ENCODE assay signal across 9 mouse cellular contexts in the genomic region with DNA sequence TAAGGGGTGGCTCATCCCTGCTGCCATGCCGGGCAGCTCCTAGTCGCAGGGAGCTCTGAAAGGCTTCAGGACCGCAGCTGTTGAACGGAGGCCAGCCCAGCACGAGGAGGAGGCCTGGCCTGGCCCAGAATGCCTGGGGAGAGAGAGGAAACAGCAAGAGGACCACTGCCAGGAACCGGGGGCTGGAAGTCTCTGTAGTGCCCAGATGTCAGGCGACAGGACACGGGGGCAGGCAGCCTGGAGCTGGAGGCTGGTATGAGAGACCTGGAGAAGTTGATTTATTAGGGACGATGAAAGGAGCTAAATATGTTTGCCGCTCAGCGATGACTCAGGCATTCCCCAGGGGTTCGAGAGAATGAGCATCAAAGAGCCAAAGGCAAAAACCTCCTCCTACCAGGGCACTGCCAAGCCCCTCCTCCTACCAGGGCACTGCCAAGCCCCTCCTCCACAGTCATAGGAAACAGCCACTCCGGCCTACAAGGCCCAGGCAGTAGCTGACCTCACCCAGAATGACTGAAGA. TPM values are rescaled to one million over a fixed set of nuclear protein-coding genes. Genes with fewer than 3 reads are reported as not detected.
DNase-seq lines count a peak whose midpoint lies in the region; ATAC-seq and TF ChIP-seq lines count a peak whose summit lies in the region.
"Had no signal": no experiment of that assay in that cellular context is flagged by ENCODE, and none has a peak within 500 bp of the region (broad histone marks: within the 10 kb centered on the region; RNA-seq: fewer than 3 reads in every experiment).

No protein-coding gene starts in this region.

- H3K9ac ChIP-seq in forebrain, embryonic 13.5 days: peak overlapping the region; percentile 51
- no peak overlapping the region for H3K9ac ChIP-seq in hindbrain, postnatal 0 days (replicated peaks; ENCODE audit: low read length)
- H3K9ac ChIP-seq: embryonic facial prominence, embryonic 13.5 days had no signal

- peaks cover 3% of the 10 kb centered on the region; the same call in 1 of the 2 replicates for H3K27me3 ChIP-seq in forebrain, embryonic 13.5 days
- H3K27me3 ChIP-seq in forebrain, embryonic 10.5 days (ENCODE audit: poor library complexity, severe bottlenecking): peaks cover 24% of the 10 kb centered on the region
- H3K27me3 ChIP-seq in hindbrain, postnatal 0 days (ENCODE audit: insufficient read depth, low read length): no peaks in the 10 kb centered on the region

- no peak overlapping the region for H3K4me3 ChIP-seq in forebrain, embryonic 13.5 days
- H3K4me3 ChIP-seq in forebrain, embryonic 10.5 days: no peak overlapping the region
- H3K4me3 ChIP-seq in hindbrain, postnatal 0 days (ENCODE audit: low read length): no peak overlapping the region
- H3K4me3 ChIP-seq: embryonic facial prominence, embryonic 13.5 days had no signal

- DNase-seq in forebrain, embryonic 10.5 days (ENCODE audit: extremely low spot score, low spot score): no peak
- DNase-seq in cerebellum, adult 18-20 months: peak; percentile 43 to 49
- DNase-seq in gastrocnemius, postnatal 36 days: peak; percentile 72 to 80
- peak; percentile 86 for DNase-seq in hindbrain, postnatal 0 days (ENCODE audit: low spot score)
- peak; percentile 46 to 49 for DNase-seq in left cerebral cortex, postnatal 36 days (ENCODE audit: low spot score in 2 of 2)
- peak; percentile 49 for DNase-seq in ovary, postnatal 10 days (ENCODE audit: low spot score)
- DNase-seq in liver: no peak

- intact Hi-C loops in gastrocnemius, postnatal 36 days (cut with DNase I): loop anchor here (5.0 kb wide), 3 partner anchors 118 to 243 kb away; no protein-coding TSS in a partner anchor
- intact Hi-C loops in left cerebral cortex, postnatal 36 days (cut with DNase I): loop anchor here (1.0 to 5.0 kb wide), 3 partner anchors 37 to 228 kb away; no protein-coding TSS in a partner anchor

- no peak for TF ChIP-seq CTCF in hindbrain, postnatal 0 days (IDR thresholded peaks at IDR 0.05; ENCODE audit: low read depth)

- peak; percentile 71 for ATAC-seq in forebrain, embryonic 13.5 days
- ATAC-seq in hindbrain, postnatal 0 days: peak; percentile 86

- H3K36me3 ChIP-seq in forebrain, embryonic 13.5 days (ENCODE audit: poor library complexity, severe bottlenecking): no peaks in the 10 kb centered on the region
- no peaks in the 10 kb centered on the region for H3K36me3 ChIP-seq in forebrain, embryonic 10.5 days (replicated peaks)
- H3K36me3 ChIP-seq in hindbrain, postnatal 0 days (ENCODE audit: insufficient read depth, low read length): no peaks in the 10 kb centered on the region
- H3K36me3 ChIP-seq: embryonic facial prominence, embryonic 13.5 days had no signal

- no peaks in the 10 kb centered on the region for H3K9me3 ChIP-seq in forebrain, embryonic 13.5 days (replicated peaks)
- no peaks in the 10 kb centered on the region for H3K9me3 ChIP-seq in forebrain, embryonic 10.5 days
- no peaks in the 10 kb centered on the region for H3K9me3 ChIP-seq in hindbrain, postnatal 0 days (ENCODE audit: low read length)
- H3K9me3 ChIP-seq: embryonic facial prominence, embryonic 13.5 days had no signal

- no peak overlapping the region for H3K4me2 ChIP-seq in forebrain, embryonic 13.5 days
- no peak overlapping the region for H3K4me2 ChIP-seq in hindbrain, postnatal 0 days (ENCODE audit: low read depth, low read length)
- H3K4me2 ChIP-seq: embryonic facial prominence, embryonic 13.5 days had no signal

- 52% methylated on average over 13 of the region's 13 CpGs for WGBS in forebrain, embryonic 13.5 days
- WGBS in forebrain, embryonic 10.5 days: 74% methylated on average over 13 of the region's 13 CpGs
- WGBS in hindbrain, postnatal 0 days: 12% methylated on average over 13 of the region's 13 CpGs

- H3K27ac ChIP-seq in forebrain, embryonic 13.5 days: peak overlapping the region; percentile 69
- H3K27ac ChIP-seq in forebrain, embryonic 10.5 days: no peak overlapping the region
- H3K27ac ChIP-seq in hindbrain, postnatal 0 days: peak overlapping the region; percentile 3; the same call in 1 of the 2 replicates
- H3K27ac ChIP-seq: embryonic facial prominence, embryonic 13.5 days had no signal

- H3K4me1 ChIP-seq in forebrain, embryonic 13.5 days: peaks cover 17% of the 10 kb centered on the region
- 0 out of 2 replicates have a peak, but pooled peaks cover 3% of the 10 kb centered on the region for H3K4me1 ChIP-seq in forebrain, embryonic 10.5 days
- no peaks in the 10 kb centered on the region for H3K4me1 ChIP-seq in hindbrain, postnatal 0 days (ENCODE audit: insufficient read depth, low read length)

RNA-seq across cellular contexts. Expression of gene Cyth4, which starts 27.6 kb away (rescaled TPM):
- polyA plus RNA-seq in forebrain, embryonic 13.5 days (2015; fragmentation: Nextera tagmentation; extraction: Ambion mirVana): 3.1 and 3.4 TPM in 2 replicates
- polyA plus RNA-seq in forebrain, embryonic 10.5 days (2016; fragmentation: Nextera tagmentation; extraction: Ambion mirVana): 4.5 TPM in 2 replicates
- 1 to 10 TPM; 2.0 to 2.1 TPM for total RNA-seq in gastrocnemius, postnatal 36 days (2021)
- total RNA-seq in hindbrain, postnatal 0 days (2014; rRNA removed): 6.4 and 6.8 TPM in 2 replicates
- polyA plus RNA-seq in hindbrain, postnatal 0 days (2015; fragmentation: Nextera tagmentation; extraction: Ambion mirVana): 5.7 and 7.2 TPM in 2 replicates
- total RNA-seq in left cerebral cortex, postnatal 36 days (2021): 10 to 100 TPM in 1 of 2 experiments, 1 to 10 TPM in 1; 8.7 to 11.9 TPM

RNA-seq across cellular contexts. Expression of gene Rac2, which starts 51.9 kb away (rescaled TPM):
- 2.9 and 3.4 TPM in 2 replicates for polyA plus RNA-seq in forebrain, embryonic 13.5 days (2015; fragmentation: Nextera tagmentation; extraction: Ambion mirVana)
- polyA plus RNA-seq in forebrain, embryonic 10.5 days (2016; fragmentation: Nextera tagmentation; extraction: Ambion mirVana): 3.1 and 6.1 TPM in 2 replicates
- total RNA-seq in gastrocnemius, postnatal 36 days (2021): 1 to 10 TPM in 1 of 2 experiments, under 1 TPM in 1; 0.42 to 1.4 TPM
- total RNA-seq in hindbrain, postnatal 0 days (2014; rRNA removed): 2.0 and 3.4 TPM in 2 replicates
- polyA plus RNA-seq in hindbrain, postnatal 0 days (2015; fragmentation: Nextera tagmentation; extraction: Ambion mirVana): 5.0 and 6.8 TPM in 2 replicates
- total RNA-seq in left cerebral cortex, postnatal 36 days (2021): 1 to 10 TPM; 2.7 to 4.3 TPM

Comparison
In these comparisons a context has a peak if more than half of its experiments do, and no peak if none do; other contexts are left out.
1. DNase-seq: peak in cerebellum, adult 18-20 months (2 of 2), gastrocnemius, postnatal 36 days (2 of 2), hindbrain, postnatal 0 days (single experiment), left cerebral cortex, postnatal 36 days (2 of 2) and ovary, postnatal 10 days (single experiment); none in forebrain, embryonic 10.5 days (single experiment) and liver (single experiment).